15 mouse cellular contexts compared by ENCODE assay signal in the genomic region with DNA sequence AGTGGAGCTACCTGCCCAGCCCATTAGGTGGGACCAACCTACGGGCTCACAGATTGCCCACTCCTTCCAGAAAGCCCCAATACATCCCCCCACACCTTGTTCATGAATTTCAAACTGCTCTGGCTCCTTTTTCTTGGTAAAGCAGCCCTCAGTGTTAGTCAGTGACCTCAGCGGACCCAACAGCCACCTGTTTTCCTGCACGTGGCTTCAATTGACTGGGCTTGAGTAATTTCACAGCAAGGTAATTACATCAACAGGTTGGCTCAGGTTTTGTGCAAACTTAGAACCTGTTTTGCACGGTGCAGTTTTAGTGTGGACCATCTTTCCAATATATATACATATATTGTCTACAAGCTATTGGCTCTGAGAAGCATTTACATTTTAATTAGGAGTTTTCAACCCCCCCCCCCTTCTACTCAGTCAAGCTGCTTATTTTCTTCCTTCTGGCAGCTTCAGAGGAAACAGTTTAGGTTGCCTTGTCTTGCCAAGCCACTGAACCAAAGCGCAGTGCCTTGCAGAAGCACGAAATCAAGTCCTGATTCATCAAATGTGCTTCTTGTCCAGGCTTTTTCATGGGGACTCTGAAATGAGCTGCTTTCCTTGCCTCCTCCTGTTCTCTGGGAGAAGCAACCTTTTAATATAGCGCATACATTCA. TPM values are rescaled to one million over a fixed set of nuclear protein-coding genes. Genes with fewer than 3 reads are reported as not detected.
DNase-seq lines count a peak whose midpoint lies in the region; ATAC-seq and TF ChIP-seq lines count a peak whose summit lies in the region.
"Had no signal": no experiment of that assay in that cellular context is flagged by ENCODE, and none has a peak within 500 bp of the region (broad histone marks: within the 10 kb centered on the region; RNA-seq: fewer than 3 reads in every experiment).

No protein-coding gene starts in this region.

- peak; percentile 32 for DNase-seq in CD4-positive, CD25-positive, alpha-beta regulatory T cell, adult 2 months (ENCODE audit: low read depth, low spot score)
- peak; percentile 83 for DNase-seq in liver, adult 2 months (ENCODE audit: extremely low read depth, low read depth, low spot score)
- no peak for DNase-seq in liver
- peak; percentile 89 for DNase-seq in kidney, adult 9 months
- DNase-seq in spleen, adult 12 weeks (ENCODE audit: low spot score) = no peak
- no peak for DNase-seq in right cerebral cortex, postnatal 4 days
- DNase-seq: lung, postnatal 14 days; thymus, postnatal 25 days had no signal

- no peaks in the 10 kb centered on the region for H3K36me3 ChIP-seq in liver, adult 2 months (ENCODE audit: control insufficient read depth, insufficient read depth, low read length)
- H3K36me3 ChIP-seq in macrophage (ENCODE audit: inconsistent target) = no peaks in the 10 kb centered on the region
- H3K36me3 ChIP-seq: embryonic facial prominence, embryonic 15.5 days; hindbrain, embryonic 12.5 days; midbrain, embryonic 12.5 days had no signal

- no peaks in the 10 kb centered on the region for H3K27me3 ChIP-seq in liver, adult 2 months (ENCODE audit: control insufficient read depth, insufficient read depth, low read length)
- H3K27me3 ChIP-seq: embryonic facial prominence, embryonic 15.5 days; hindbrain, embryonic 12.5 days; midbrain, embryonic 12.5 days had no signal

- peaks cover 16% of the 10 kb centered on the region for H3K4me1 ChIP-seq in liver, adult 2 months (ENCODE audit: control insufficient read depth, insufficient read depth, low read length)
- H3K4me1 ChIP-seq: hindbrain, embryonic 12.5 days had no signal

- TF ChIP-seq CTCF in liver, adult 2 months (IDR thresholded peaks at IDR 0.05; ENCODE audit: low read depth, low read length) = no peak

- no peak overlapping the region for H3K9ac ChIP-seq in liver, adult 2 months (ENCODE audit: low read depth, low read length)
- H3K9ac ChIP-seq: embryonic facial prominence, embryonic 15.5 days; hindbrain, embryonic 12.5 days; midbrain, embryonic 12.5 days had no signal

- 46% methylated on average over 7 of the region's 7 CpGs for WGBS in liver, adult 2 months
- WGBS in macrophage (ENCODE audit: missing documents) = 74% methylated on average over 7 of the region's 7 CpGs

- peak overlapping the region; percentile 40 for H3K27ac ChIP-seq in liver, adult 2 months (replicated peaks; ENCODE audit: insufficient read depth, low read depth, low read length)
- H3K27ac ChIP-seq in macrophage = peak overlapping the region; percentile 46; the same call in 1 of the 2 replicates
- H3K27ac ChIP-seq: embryonic facial prominence, embryonic 15.5 days; hindbrain, embryonic 12.5 days; left cerebral cortex, adult 2 months; midbrain, embryonic 12.5 days had no signal

- H3K79me2 ChIP-seq in liver, adult 2 months (ENCODE audit: control insufficient read depth, insufficient read depth, low read length) = no peaks in the 10 kb centered on the region
- no peaks in the 10 kb centered on the region for H3K79me2 ChIP-seq in macrophage (ENCODE audit: inconsistent target)

- no peak for TF ChIP-seq POLR2A in liver, adult 2 months (IDR thresholded peaks at IDR 0.05; ENCODE audit: extremely low read depth, insufficient read depth, low read length)

- no peak overlapping the region for H3K4me3 ChIP-seq in liver, adult 2 months (ENCODE audit: insufficient read depth, low read depth, low read length)
- no peak overlapping the region for H3K4me3 ChIP-seq in macrophage (ENCODE audit: inconsistent target)
- H3K4me3 ChIP-seq: embryonic facial prominence, embryonic 15.5 days; hindbrain, embryonic 12.5 days; left cerebral cortex, adult 2 months; midbrain, embryonic 12.5 days; myocyte had no signal

- no peak for ATAC-seq in CD4-positive, CD25-positive, alpha-beta regulatory T cell, adult 4 months

RNA-seq across cellular contexts. Expression of a gene that starts 35.0 kb away (rescaled TPM):
- polyA plus RNA-seq in CD4-positive, CD25-positive, alpha-beta regulatory T cell, adult 4 months (2017; shearing (Covaris generic)) = 10 to 100 TPM; 36.8 to 37.5 TPM
- total RNA-seq in liver, adult 2 months (2014; rRNA removed) = 17.1 and 25.5 TPM in 2 replicates
- 5.0 and 5.7 TPM in 2 replicates for polyA plus RNA-seq in liver, adult 2 months (2012; rRNA removed)
- 100 to 1,000 TPM in 22 of 26 experiments, 10 to 100 TPM in 4; 26.1 to 711 (median 181) TPM for total RNA-seq in macrophage (2018; cell fraction: chromatin; rRNA removed)
- 100 to 1,000 TPM in 5 of 26 experiments, 10 to 100 TPM in 21; 40.7 to 124 (median 68.7) TPM for total RNA-seq in macrophage (2018; cell fraction: cytosol; rRNA removed)
- total RNA-seq in macrophage (2018; cell fraction: nucleus; rRNA removed) = 100 to 1,000 TPM in 22 of 26 experiments, 10 to 100 TPM in 4; 52.5 to 494 (median 153) TPM
- 37.1 to 124 TPM (median 89.0 TPM) in 3 replicates for polyA plus RNA-seq in macrophage (2018)

Comparison
In these comparisons a context has a peak if more than half of its experiments do, and no peak if none do; other contexts are left out.
1. DNase-seq: peak in CD4-positive, CD25-positive, alpha-beta regulatory T cell, adult 2 months (single experiment), liver, adult 2 months (single experiment) and kidney, adult 9 months (single experiment); none in liver (single experiment), spleen, adult 12 weeks (single experiment) and right cerebral cortex, postnatal 4 days (single experiment).